Mouse (Mus musculus): Measurements from ENCODE around the gene Vav1.
A peak's percentile ranks its signal among the peaks of the same experiment; 100 is the strongest.

The Vav1 gene

GRCm38 (mm10) chr17:57359485-57360241 is 80.8 kb downstream of the Vav1 start:
- DNase-seq (ENCODE audit: low read depth, low spot score), result peak; percentile 74
- Histone ChIP-seq H3K36me3 (ENCODE audit: control insufficient read depth, insufficient read depth, low read length, poor library complexity, severe bottlenecking) (no peaks in the 10 kb centered on the region), H3K27me3 (ENCODE audit: control insufficient read depth, insufficient read depth, low read length, poor library complexity, severe bottlenecking) (no peaks in the 10 kb centered on the region)

Data from splenic B cell, adult 2 months (primary cell).